Mouse (Mus musculus): Measurements from ENCODE around the gene Slc25a44.
"Not testable (repeated sequence)": the region's sequence is repeated elsewhere in the genome, so short reads cannot be mapped to it uniquely, and the experiment has no call there.

Slc25a44 gene

GRCm38 (mm10) chr3:88411681-88412080 lies 13.3 kb downstream of the Slc25a44 start:
- DNase-seq (ENCODE audit: low spot score) = no peak

- DNase-seq (ENCODE audit: low spot score) = no peak
These were observed 14.3 kb downstream of the Slc25a44 start for GRCm38 (mm10) chr3:88410645-88411031.

GRCm38 (mm10) chr3:88409741-88410644 lies 14.9 kb downstream of the Slc25a44 start, which contains the start of gene Pmf1:
Pmf1 (minus strand) TSS chr3:88410331.
- peak; percentile 91 for DNase-seq (ENCODE audit: low spot score)

GRCm38 (mm10) chr3:88408953-88409352 lies 16.0 kb downstream of the Slc25a44 start:
- peak; percentile 43 for DNase-seq (ENCODE audit: low spot score)

- DNase-seq (ENCODE audit: low spot score) = no peak
These were observed 17.4 kb downstream of the Slc25a44 start for GRCm38 (mm10) chr3:88407529-88407928.

GRCm38 (mm10) chr3:88407090-88407489 lies 17.8 kb downstream of the Slc25a44 start:
- peak; percentile 90 for DNase-seq (ENCODE audit: low spot score)

- DNase-seq (ENCODE audit: low spot score) = no peak
These were observed 21.3 kb downstream of the Slc25a44 start for GRCm38 (mm10) chr3:88403522-88404230.

GRCm38 (mm10) chr3:88398666-88399065 lies 26.3 kb downstream of the Slc25a44 start:
- peak; percentile 88 for DNase-seq (ENCODE audit: low spot score)

GRCm38 (mm10) chr3:88395742-88396141 lies 29.2 kb downstream of the Slc25a44 start:
- no peak for DNase-seq (ENCODE audit: low spot score)

GRCm38 (mm10) chr3:88395288-88395687 lies 29.7 kb downstream of the Slc25a44 start:
- DNase-seq (ENCODE audit: low spot score) = no peak

GRCm38 (mm10) chr3:88393776-88394375 lies 31.1 kb downstream of the Slc25a44 start:
- no peak for DNase-seq (ENCODE audit: low spot score)

- DNase-seq (ENCODE audit: low spot score) = no peak
These were observed 40.6 kb downstream of the Slc25a44 start, which contains the start of gene Bglap for GRCm38 (mm10) chr3:88384364-88384763. Bglap (minus strand) TSS chr3:88384464.

GRCm38 (mm10) chr3:88382383-88382782 lies 42.6 kb downstream of the Slc25a44 start:
- DNase-seq (ENCODE audit: low spot score) = not testable (repeated sequence)

GRCm38 (mm10) chr3:88381389-88382315 lies 43.3 kb downstream of the Slc25a44 start:
- peak; percentile 71 for DNase-seq (ENCODE audit: low spot score)

- not testable (repeated sequence) for DNase-seq (ENCODE audit: low spot score)
These were observed 46.3 kb downstream of the Slc25a44 start, which contains the start of gene Bglap2 for GRCm38 (mm10) chr3:88378599-88378998. Bglap2 (minus strand) TSS chr3:88378699.

- not testable (repeated sequence) for DNase-seq (ENCODE audit: low spot score)
These were observed 48.3 kb downstream of the Slc25a44 start for GRCm38 (mm10) chr3:88376644-88377043.

GRCm38 (mm10) chr3:88375750-88376626 lies 49.0 kb downstream of the Slc25a44 start:
- DNase-seq (ENCODE audit: low spot score) = peak; percentile 57

GRCm38 (mm10) chr3:88372643-88373042 lies 52.3 kb downstream of the Slc25a44 start, which contains the start of gene Bglap3:
Bglap3 (minus strand) TSS chr3:88372743.
- DNase-seq (ENCODE audit: low spot score) = not testable (repeated sequence)

- not testable (repeated sequence) for DNase-seq (ENCODE audit: low spot score)
These were observed 56.4 kb downstream of the Slc25a44 start for GRCm38 (mm10) chr3:88368511-88368910.

- not testable (repeated sequence) for DNase-seq (ENCODE audit: low spot score)
These were observed 57.4 kb downstream of the Slc25a44 start for GRCm38 (mm10) chr3:88367517-88367916.

Data from MN1 (cell line).